34 mouse cellular contexts compared by ENCODE assay signal in the genomic region with DNA sequence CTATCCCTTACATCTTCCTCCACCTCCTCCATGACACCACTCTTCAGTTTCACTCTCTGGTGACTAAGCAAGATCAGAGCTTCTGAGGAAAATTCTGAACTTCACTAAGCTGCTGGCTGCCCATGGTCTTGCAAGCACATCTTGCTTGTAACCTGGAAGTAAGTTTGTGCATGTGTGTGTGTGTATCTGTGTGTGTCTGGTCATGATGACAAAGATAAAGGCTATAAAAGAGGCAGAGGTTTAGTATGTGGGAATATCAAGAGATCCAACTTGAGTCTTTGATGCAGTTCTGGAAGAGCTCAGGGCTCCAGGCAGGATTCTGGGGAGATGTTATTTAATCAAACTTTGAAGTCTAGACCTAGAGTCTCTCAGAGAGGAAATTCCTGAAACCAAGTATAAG.
"Had no signal": no experiment of that assay in that cellular context is flagged by ENCODE, and none has a peak within 500 bp of the region (broad histone marks: within the 10 kb centered on the region; RNA-seq: fewer than 3 reads in every experiment).

No protein-coding gene starts in this region.

- H3K36me3 ChIP-seq: heart, embryonic 10.5 days; heart, embryonic 12.5 days; heart, embryonic 13.5 days; heart, embryonic 15.5 days; hindbrain, embryonic 10.5 days; hindbrain, embryonic 12.5 days; hindbrain, embryonic 13.5 days; hindbrain, embryonic 15.5 days; intestine, embryonic 15.5 days; kidney, embryonic 15.5 days had no signal

- H3K4me2 ChIP-seq: heart, embryonic 11.5 days; heart, embryonic 12.5 days; heart, embryonic 13.5 days; heart, embryonic 15.5 days; hindbrain, embryonic 12.5 days; hindbrain, embryonic 13.5 days; hindbrain, embryonic 14.5 days; hindbrain, embryonic 15.5 days; intestine, embryonic 15.5 days; kidney, embryonic 15.5 days had no signal

- H3K4me1 ChIP-seq: hindbrain, embryonic 12.5 days; intestine, embryonic 15.5 days; kidney, embryonic 15.5 days had no signal

- DNase-seq: heart, postnatal 10 days; heart, postnatal 14 days; heart, postnatal 4 days; kidney, adult 11 months; kidney, adult 18-20 months; kidney, adult 2 months; kidney, adult 8-10 months; kidney, adult 9 months; kidney, postnatal 10 days; kidney, postnatal 14 days; kidney, postnatal 25 days; kidney, postnatal 36 days; kidney, postnatal 4 days; layer of hippocampus, adult 9-11 months; layer of hippocampus, postnatal 36 days had no signal

- ATAC-seq: hindbrain, embryonic 16.5 days; hindbrain, postnatal 0 days; inflammation-experienced regulatory T-cells, adult 6 months; intestine, embryonic 15.5 days; intestine, embryonic 16.5 days; intestine, postnatal 0 days had no signal

- H3K9ac ChIP-seq: heart, embryonic 12.5 days; heart, embryonic 13.5 days; heart, embryonic 15.5 days; hindbrain, embryonic 12.5 days; hindbrain, embryonic 13.5 days; hindbrain, embryonic 14.5 days; hindbrain, embryonic 15.5 days; intestine, embryonic 15.5 days; kidney, embryonic 15.5 days had no signal

- H3K4me3 ChIP-seq: heart, embryonic 10.5 days; heart, embryonic 12.5 days; heart, embryonic 13.5 days; heart, embryonic 15.5 days; hindbrain, embryonic 10.5 days; hindbrain, embryonic 12.5 days; hindbrain, embryonic 13.5 days; hindbrain, embryonic 15.5 days; intestine, embryonic 15.5 days; kidney, embryonic 15.5 days; left cerebral cortex, adult 2 months had no signal

- H3K9me3 ChIP-seq: heart, embryonic 10.5 days; heart, embryonic 12.5 days; heart, embryonic 13.5 days; heart, embryonic 15.5 days; hindbrain, embryonic 10.5 days; hindbrain, embryonic 12.5 days; hindbrain, embryonic 13.5 days; hindbrain, embryonic 15.5 days; intestine, embryonic 15.5 days; kidney, embryonic 15.5 days had no signal

- H3K27me3 ChIP-seq: heart, embryonic 12.5 days; heart, embryonic 13.5 days; heart, embryonic 15.5 days; hindbrain, embryonic 12.5 days; hindbrain, embryonic 13.5 days; hindbrain, embryonic 15.5 days; intestine, embryonic 15.5 days; kidney, embryonic 15.5 days had no signal

- H3K27ac ChIP-seq: heart, embryonic 10.5 days; heart, embryonic 13.5 days; heart, embryonic 15.5 days; hindbrain, embryonic 10.5 days; hindbrain, embryonic 12.5 days; hindbrain, embryonic 13.5 days; hindbrain, embryonic 14.5 days; hindbrain, embryonic 15.5 days; hindbrain, postnatal 0 days; intestine, embryonic 15.5 days; kidney, embryonic 15.5 days; kidney, postnatal 0 days; left cerebral cortex, adult 2 months had no signal
